32 mouse cellular contexts compared by ENCODE assay signal in genomic region chr12:116313816-116314215, GRCm38 (mm10). TPM values are rescaled to one million over a fixed set of nuclear protein-coding genes. Genes with fewer than 3 reads are reported as not detected.
DNase-seq lines count a peak whose midpoint lies in the region; ATAC-seq lines count a peak whose summit lies in the region.
"Had no signal": no experiment of that assay in that cellular context is flagged by ENCODE, and none has a peak within 500 bp of the region (broad histone marks: within the 10 kb centered on the region; RNA-seq: fewer than 3 reads in every experiment).

No protein-coding gene starts in this region.

- ATAC-seq in CD4-positive, CD25-positive, alpha-beta regulatory T cell, adult 4 months, result peak; percentile 67
- ATAC-seq: forebrain, embryonic 15.5 days; intestine, embryonic 16.5 days had no signal

- DNase-seq in thymus, postnatal 0 days (ENCODE audit: low spot score), result peak; percentile 32
- DNase-seq in thymus, postnatal 4 days, result no peak
- DNase-seq in induced T-regulatory cell, adult 2 months (ENCODE audit: low read depth), result peak; percentile 62
- DNase-seq in embryo, embryonic 9.5 days (ENCODE audit: extremely low spot score), result no peak
- DNase-seq in ovary, adult 18-20 months (ENCODE audit: low spot score), result no peak
- DNase-seq in adrenal gland, postnatal 10 days, result no peak
- DNase-seq: adrenal gland, adult 2 months; adrenal gland, postnatal 36 days; cerebellum, adult 11 months; cerebellum, adult 2 months; cerebellum, adult 9-11 months; cerebellum, postnatal 25 days; gastrocnemius, postnatal 25 days; heart, adult 2 months had no signal

RNA-seq across cellular contexts. Expression of gene Esyt2, which starts 32.8 kb away (rescaled TPM):
- 19.5 and 23.6 TPM in 2 replicates for polyA plus RNA-seq in thymus, postnatal 0 days (2015; fragmentation: Nextera tagmentation; extraction: Ambion mirVana)
- 10 to 100 TPM; 45.0 to 63.7 TPM for polyA plus RNA-seq in CD4-positive, CD25-positive, alpha-beta regulatory T cell, adult 4 months (2017; shearing (Covaris generic))
- total RNA-seq in adrenal gland, postnatal 10 days (2021), result 10 to 100 TPM; 42.2 to 46.8 TPM

RNA-seq across cellular contexts. Expression of gene Gm11027, which starts 38.6 kb away (rescaled TPM):
- polyA plus RNA-seq in thymus, postnatal 0 days (2015; fragmentation: Nextera tagmentation; extraction: Ambion mirVana), result not detected in 2 replicates
- polyA plus RNA-seq in CD4-positive, CD25-positive, alpha-beta regulatory T cell, adult 4 months (2017; shearing (Covaris generic)), result not detected
- total RNA-seq in adrenal gland, postnatal 10 days (2021), result not detected
- total RNA-seq: adrenal gland, adult 2 months; adrenal gland, postnatal 36 days; common myeloid progenitor, adult 5-6 weeks; ES-E14; gastrocnemius, adult 8-10 months; gastrocnemius, postnatal 25 days; granulocyte monocyte progenitor cell, adult 5-6 weeks; heart, adult 2 months; heart, postnatal 25 days; hematopoietic stem cell, adult 5-6 weeks had no signal
- polyA plus RNA-seq: adrenal gland, adult 2 months; cerebellum, adult 2 months; embryonic facial prominence, embryonic 10.5 days; embryonic facial prominence, embryonic 13.5 days; erythroblast, embryonic 14.5 days; forebrain, embryonic 12.5 days; forebrain, embryonic 15.5 days; heart, adult 2 months; heart, embryonic 10.5 days; heart, embryonic 13.5 days; heart, embryonic 16.5 days; hindbrain, embryonic 12.5 days; hindbrain, embryonic 15.5 days; intestine, embryonic 16.5 days had no signal

RNA-seq across cellular contexts. Expression of gene Wdr60, which starts 51.0 kb away (rescaled TPM):
- 6.7 and 9.5 TPM in 2 replicates for polyA plus RNA-seq in thymus, postnatal 0 days (2015; fragmentation: Nextera tagmentation; extraction: Ambion mirVana)
- 1 to 10 TPM; 1.2 to 2.4 TPM for polyA plus RNA-seq in CD4-positive, CD25-positive, alpha-beta regulatory T cell, adult 4 months (2017; shearing (Covaris generic))
- total RNA-seq in adrenal gland, postnatal 10 days (2021), result 10 to 100 TPM; 11.8 to 12.1 TPM

Comparison
In these comparisons a context has a peak if more than half of its experiments do, and no peak if none do; other contexts are left out.
1. DNase-seq: peak in thymus, postnatal 0 days (single experiment) and induced T-regulatory cell, adult 2 months (single experiment); none in thymus, postnatal 4 days (single experiment), embryo, embryonic 9.5 days (single experiment), ovary, adult 18-20 months (single experiment) and adrenal gland, postnatal 10 days (single experiment).